Mouse (Mus musculus): ENCODE data around the gene Wdr6. TPM values are rescaled to one million over a fixed set of nuclear protein-coding genes. Genes with fewer than 3 reads are reported as not detected.
"Not testable (repeated sequence)": the region's sequence is repeated elsewhere in the genome, so short reads cannot be mapped to it uniquely, and the experiment has no call there.

Wdr6 gene
- 100 to 1,000 TPM; 282 TPM for total RNA-seq (2021)

- intact Hi-C loops (cut with DNase I) = no loop called here
- peak; percentile 96 to 98 for DNase-seq (ENCODE audit: extremely low spot score in 1 of 2, low spot score in 2 of 2)
These were observed at the start of gene Wdr6 for GRCm38 (mm10) chr9:108578545-108579343. Gene Wdr6, minus strand, starts transcription at chr9:108578739.

- intact Hi-C loops (cut with DNase I) = no loop called here
- DNase-seq (ENCODE audit: extremely low spot score in 1 of 2, low spot score in 2 of 2) = no peak
These were observed 49.6 kb upstream of the Wdr6 start for GRCm38 (mm10) chr9:108628141-108628540.

GRCm38 (mm10) chr9:108626498-108626897, 48.0 kb upstream of the Wdr6 start:
- intact Hi-C loops (cut with DNase I) = no loop called here
- DNase-seq (ENCODE audit: extremely low spot score in 1 of 2, low spot score in 2 of 2) = peak in 1 of 2 experiments; percentile 28

GRCm38 (mm10) chr9:108617301-108617700, 38.8 kb upstream of the Wdr6 start:
- no peak for DNase-seq (ENCODE audit: extremely low spot score in 1 of 2, low spot score in 2 of 2)
- intact Hi-C loops (cut with DNase I) = no loop called here

GRCm38 (mm10) chr9:108611488-108611887, 32.9 kb upstream of the Wdr6 start:
- no peak for DNase-seq (ENCODE audit: extremely low spot score in 1 of 2, low spot score in 2 of 2)
- intact Hi-C loops (cut with DNase I) = no loop called here

GRCm38 (mm10) chr9:108608889-108609288, 30.4 kb upstream of the Wdr6 start:
- DNase-seq (ENCODE audit: extremely low spot score in 1 of 2, low spot score in 2 of 2) = no peak
- intact Hi-C loops (cut with DNase I) = no loop called here

GRCm38 (mm10) chr9:108607929-108608328, 29.4 kb upstream of the Wdr6 start:
- intact Hi-C loops (cut with DNase I); DNase-seq (ENCODE audit: extremely low spot score in 1 of 2, low spot score in 2 of 2): not testable (repeated sequence)

GRCm38 (mm10) chr9:108601986-108602385, 23.4 kb upstream of the Wdr6 start:
- intact Hi-C loops (cut with DNase I) = no loop called here
- no peak for DNase-seq (ENCODE audit: extremely low spot score in 1 of 2, low spot score in 2 of 2)

- intact Hi-C loops (cut with DNase I) = no loop called here
- no peak for DNase-seq (ENCODE audit: extremely low spot score in 1 of 2, low spot score in 2 of 2)
These were observed 21.5 kb upstream of the Wdr6 start for GRCm38 (mm10) chr9:108600011-108600410.

GRCm38 (mm10) chr9:108599021-108599566, 20.6 kb upstream of the Wdr6 start:
- no peak for DNase-seq (ENCODE audit: extremely low spot score in 1 of 2, low spot score in 2 of 2)

GRCm38 (mm10) chr9:108596998-108597764, 18.6 kb upstream of the Wdr6 start, which contains the start of gene P4htm:
Gene P4htm, minus strand, starts transcription at chr9:108597667.
- peak in 1 of 2 experiments; percentile 86 for DNase-seq (ENCODE audit: extremely low spot score in 1 of 2, low spot score in 2 of 2)
- intact Hi-C loops (cut with DNase I) = no loop called here

More at GRCm38 (mm10) chr9:108599021-108599566, 20.6 kb upstream of the Wdr6 start:
- intact Hi-C loops (cut with DNase I) = no loop called here

- intact Hi-C loops (cut with DNase I) = no loop called here
These were observed 15.8 kb upstream of the Wdr6 start for GRCm38 (mm10) chr9:108594354-108594753.

GRCm38 (mm10) chr9:108591462-108591861, 12.9 kb upstream of the Wdr6 start:
- DNase-seq (ENCODE audit: extremely low spot score in 1 of 2, low spot score in 2 of 2) = no peak
- intact Hi-C loops (cut with DNase I) = no loop called here

More at GRCm38 (mm10) chr9:108594354-108594753, 15.8 kb upstream of the Wdr6 start:
- no peak for DNase-seq (ENCODE audit: extremely low spot score in 1 of 2, low spot score in 2 of 2)

GRCm38 (mm10) chr9:108589229-108589628, 10.7 kb upstream of the Wdr6 start:
- DNase-seq (ENCODE audit: extremely low spot score in 1 of 2, low spot score in 2 of 2) = no peak
- intact Hi-C loops (cut with DNase I) = no loop called here

- peak; percentile 85 to 90 for DNase-seq (ENCODE audit: extremely low spot score in 1 of 2, low spot score in 2 of 2)
- intact Hi-C loops (cut with DNase I) = no loop called here
These were observed 9.1 kb upstream of the Wdr6 start for GRCm38 (mm10) chr9:108587571-108588180.

GRCm38 (mm10) chr9:108579344-108579690, 778 bp upstream of the Wdr6 start:
- intact Hi-C loops (cut with DNase I) = no loop called here
- no peak for DNase-seq (ENCODE audit: extremely low spot score in 1 of 2, low spot score in 2 of 2)

GRCm38 (mm10) chr9:108577934-108578544, 500 bp downstream of the Wdr6 start:
- intact Hi-C loops (cut with DNase I) = no loop called here
- peak in 1 of 2 experiments; percentile 84 for DNase-seq (ENCODE audit: extremely low spot score in 1 of 2, low spot score in 2 of 2)

GRCm38 (mm10) chr9:108577025-108577424, 1.5 kb downstream of the Wdr6 start:
- DNase-seq (ENCODE audit: extremely low spot score in 1 of 2, low spot score in 2 of 2) = no peak
- intact Hi-C loops (cut with DNase I) = no loop called here

Data from left cerebral cortex, postnatal 10 days (tissue).